Mouse (Mus musculus) lung, embryonic 15.5 days (tissue): ENCODE results near the gene Zfp202. TPM values are rescaled to one million over a fixed set of nuclear protein-coding genes. Genes with fewer than 3 reads are reported as not detected.

ENCODE experiments used
- ATAC-seq: fragments of 200-750 bp; cut with Nextera tagmentation; 2 replicates; pipeline ENCODE4 v1.8.0; 2017; ENCODE audit warnings: moderate number of reproducible peaks, borderline replicate concordance; ENCODE audit not compliant: low FRiP score, low TSS enrichment; ENCODE audit errors: extremely low read depth
- H3K27ac ChIP-seq: fragments of 300-500 bp; sonication (generic); 2 replicates; pipeline ENCODE4 v1.5.1; 2015; ENCODE audit warnings: moderate library complexity, mild to moderate bottlenecking, inconsistent platforms
- H3K27me3 ChIP-seq: fragments of 300-500 bp; sonication (generic); 2 replicates; pipeline ENCODE4 v1.6.1; 2015; ENCODE audit warnings: inconsistent platforms
- H3K36me3 ChIP-seq: fragments of 300-500 bp; sonication (generic); 2 replicates; pipeline ENCODE4 v1.6.1; 2015; ENCODE audit warnings: inconsistent platforms
- H3K4me1 ChIP-seq: fragments of 300-500 bp; sonication (generic); 2 replicates; pipeline ENCODE4 v1.6.1; 2015; ENCODE audit warnings: inconsistent platforms
- H3K4me2 ChIP-seq: fragments of 300-500 bp; sonication (generic); 2 replicates; pipeline ENCODE4 v1.6.1; 2015; ENCODE audit warnings: inconsistent platforms, mild to moderate bottlenecking, moderate library complexity
- H3K4me3 ChIP-seq: fragments of 300-500 bp; sonication (generic); 2 replicates; pipeline ENCODE4 v1.5.1; 2015; ENCODE audit warnings: mild to moderate bottlenecking, inconsistent platforms
- H3K9ac ChIP-seq: fragments of 300-500 bp; sonication (generic); 2 replicates; pipeline ENCODE4 v1.6.1; 2015; ENCODE audit warnings: inconsistent platforms
- H3K9me3 ChIP-seq: fragments of 300-500 bp; sonication (generic); 2 replicates; pipeline ENCODE4 v1.6.1; 2016; ENCODE audit warnings: inconsistent platforms
- WGBS: fragments of 180-500 bp; shearing (Covaris S2); methylation state at CpG from one replicate; pipeline ENCODE4 v1.1.7; 2015; 5-methylcytosine and 5-hydroxymethylcytosine counted together
- polyA plus RNA-seq: library from polyadenylated mRNA; unstranded; fragments of >200 nt; fragmentation: Nextera tagmentation; extraction: Ambion mirVana; gene quantifications from 2 replicates; pipeline ENCODE4 v1.2.1, GENCODE M21; 2015

Zfp202 gene
- polyA plus RNA-seq, 1 experiment from 2014 or later, result 4.9 TPM

DNA sequence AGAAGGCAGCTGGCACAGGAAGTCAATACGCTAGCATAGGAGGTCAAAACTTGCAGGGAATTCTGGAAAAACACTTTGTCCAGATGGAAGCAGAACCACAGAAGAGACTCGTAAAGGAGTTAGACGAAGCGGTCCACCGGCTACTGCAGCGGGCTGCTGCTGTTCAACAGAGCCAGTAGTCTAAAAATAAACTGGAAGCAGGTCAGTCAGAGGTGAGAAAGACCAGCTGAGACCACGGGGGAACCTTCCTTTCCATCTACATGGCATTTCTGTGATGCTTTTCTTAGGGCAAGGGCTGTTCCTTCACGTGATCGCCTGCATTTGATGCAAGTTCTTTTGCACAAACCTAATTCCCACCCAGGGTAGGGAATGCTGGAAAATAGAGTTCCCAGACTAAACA lies 53.4 kb downstream of the Zfp202 start:
- Histone ChIP-seq H3K27ac (no peak overlapping the region), H3K4me3 (no peak overlapping the region), H3K36me3 (no peaks in the 10 kb centered on the region), H3K4me1 (peaks cover 17% of the 10 kb centered on the region), H3K27me3 (peaks cover 3% of the 10 kb centered on the region; the same call in 1 of the 2 replicates), H3K9ac (no peak overlapping the region), H3K9me3 (no peaks in the 10 kb centered on the region), H3K4me2 (no peak overlapping the region)
- ATAC-seq, result no peak
- WGBS, result 52% methylated on average over 9 of the region's 9 CpGs

DNA sequence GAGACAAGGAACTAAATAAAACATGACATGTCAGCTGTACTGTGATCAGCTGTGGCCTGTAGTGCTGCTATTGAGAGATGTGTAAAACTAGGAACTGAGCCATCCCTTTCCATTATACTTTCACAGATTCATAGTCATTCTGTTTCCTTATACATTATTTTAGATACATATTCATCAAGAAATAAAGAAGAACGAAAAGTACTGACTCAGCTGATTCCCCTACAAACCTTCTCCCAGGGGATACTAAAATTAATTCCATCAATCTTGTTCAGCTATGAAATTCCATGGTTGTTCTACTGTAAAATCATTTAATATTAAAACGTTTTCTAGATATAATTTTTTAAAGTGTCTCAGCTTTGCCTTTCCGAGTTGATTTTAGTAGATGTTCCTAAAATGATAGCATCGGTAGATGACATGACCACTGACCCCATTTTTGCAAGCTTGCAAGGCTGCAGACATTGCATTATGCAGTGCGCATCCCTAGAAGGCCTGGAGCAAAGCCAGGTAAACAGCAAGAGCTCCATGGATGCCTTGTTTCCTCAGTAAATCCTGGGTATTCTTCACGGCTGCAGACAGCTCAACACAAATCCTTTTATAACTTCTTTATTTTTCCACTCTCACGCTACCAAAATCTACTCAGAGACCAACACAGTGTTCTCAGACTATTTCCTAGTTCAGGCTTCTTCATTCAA lies 54.0 kb downstream of the Zfp202 start:
- Histone ChIP-seq H3K4me2 (no peak overlapping the region), H3K9ac (no peak overlapping the region), H3K36me3 (no peaks in the 10 kb centered on the region), H3K27ac (no peak overlapping the region), H3K4me1 (peaks cover 13% of the 10 kb centered on the region), H3K27me3 (no peaks in the 10 kb centered on the region), H3K4me3 (no peak overlapping the region), H3K9me3 (no peaks in the 10 kb centered on the region)
- WGBS, result 76% methylated on average over 7 of the region's 7 CpGs
- ATAC-seq, result no peak

DNA sequence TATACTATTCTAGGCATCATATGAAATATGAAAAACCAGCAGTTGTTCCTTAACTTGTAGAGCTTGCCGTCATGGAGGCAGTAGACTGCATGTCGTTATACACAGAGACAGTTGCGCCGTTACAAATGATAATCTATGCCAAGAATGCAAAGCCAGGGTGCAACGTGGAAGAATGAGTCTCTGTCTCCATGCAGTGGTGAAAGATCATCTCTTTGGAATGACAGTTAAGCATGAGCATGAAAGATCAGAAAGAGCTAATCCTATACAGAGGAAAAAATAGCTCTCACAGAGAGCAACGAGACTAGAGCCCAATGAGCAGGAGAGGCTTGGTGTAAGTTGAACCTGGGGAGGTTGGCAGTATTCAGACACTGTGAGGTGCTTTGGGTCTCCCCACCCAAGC lies 54.6 kb downstream of the Zfp202 start:
- Histone ChIP-seq H3K27me3 (no peaks in the 10 kb centered on the region), H3K4me3 (no peak overlapping the region), H3K4me1 (peaks cover 7% of the 10 kb centered on the region; the same call in 1 of the 2 replicates), H3K9ac (no peak overlapping the region), H3K4me2 (no peak overlapping the region), H3K27ac (no peak overlapping the region), H3K36me3 (no peaks in the 10 kb centered on the region), H3K9me3 (no peaks in the 10 kb centered on the region)
- whole genome bisulfite sequencing, result 70% methylated on average over 6 of the region's 6 CpGs
- ATAC-seq, result no peak

DNA sequence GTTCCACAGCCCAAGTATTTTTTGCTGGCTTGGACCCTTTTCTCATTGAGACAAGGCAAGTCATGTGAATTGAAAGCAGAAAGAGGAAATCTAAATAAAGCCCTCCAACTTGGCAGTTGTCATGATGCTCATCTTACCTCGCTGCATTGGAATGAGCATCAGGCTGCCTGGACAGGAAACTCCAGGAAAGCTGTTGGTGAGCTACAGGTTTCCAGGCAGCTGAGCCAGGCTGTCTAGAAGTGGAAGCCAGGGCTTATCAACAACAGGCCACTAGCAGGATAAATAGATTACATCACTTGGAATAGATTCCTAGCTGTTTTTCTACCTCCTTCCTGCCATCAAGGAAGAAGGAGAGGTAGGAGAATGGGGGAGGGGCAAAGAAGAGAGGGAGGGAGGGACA lies 57.0 kb downstream of the Zfp202 start:
- no peaks in the 10 kb centered on the region for H3K27me3 ChIP-seq
- WGBS, result 48% methylated on average over 1 of the region's 1 CpGs

DNA sequence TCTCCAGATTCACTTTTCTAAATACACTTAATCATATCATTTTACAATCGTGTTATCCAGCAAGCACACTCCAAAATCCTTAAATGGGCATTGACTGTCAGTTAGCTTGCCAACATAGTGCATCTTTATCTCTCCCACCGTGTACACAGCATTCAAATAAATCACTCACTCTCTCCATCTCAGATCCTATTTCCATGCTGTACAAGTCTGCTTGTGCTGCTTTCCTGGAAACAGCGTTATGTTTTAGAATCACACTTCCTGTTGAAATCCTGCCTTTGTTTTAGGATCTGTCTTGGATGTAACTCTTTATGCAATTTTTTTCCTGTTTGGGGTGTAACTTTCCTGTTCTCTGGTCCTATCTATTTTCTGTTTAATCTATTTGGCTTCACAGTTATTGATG lies 60.3 kb downstream of the Zfp202 start:
- ATAC-seq, result no peak
- Histone ChIP-seq H3K4me2 (no peak overlapping the region), H3K27ac (0 out of 2 replicates have a peak overlapping the region, but pooled peaks have one; percentile 44)

More for the DNA sequence above, 57.0 kb downstream of the Zfp202 start:
- 0 out of 2 replicates have a peak overlapping the region, but pooled peaks have one; percentile 24 for H3K27ac ChIP-seq
- H3K4me2 ChIP-seq, result no peak overlapping the region
- ATAC-seq, result no peak
- H3K4me3 ChIP-seq, result no peak overlapping the region
- H3K9ac ChIP-seq, result no peak overlapping the region
- H3K9me3 ChIP-seq, result no peaks in the 10 kb centered on the region
- H3K36me3 ChIP-seq, result no peaks in the 10 kb centered on the region
- H3K4me1 ChIP-seq, result no peaks in the 10 kb centered on the region

More for the DNA sequence above, 60.3 kb downstream of the Zfp202 start:
- no peak overlapping the region for H3K4me3 ChIP-seq
- no peaks in the 10 kb centered on the region for H3K36me3 ChIP-seq
- 39% methylated on average over 3 of the region's 3 CpGs for WGBS
- no peaks in the 10 kb centered on the region for H3K27me3 ChIP-seq
- no peak overlapping the region for H3K9ac ChIP-seq
- no peaks in the 10 kb centered on the region for H3K4me1 ChIP-seq
- no peaks in the 10 kb centered on the region for H3K9me3 ChIP-seq

Other genes starting within 250 kb of the Zfp202 start
- gene Olfr975, start 240.3 kb upstream of the Zfp202 start, polyA plus RNA-seq, result not detected in 2 replicates
- gene Olfr976, start 231.2 kb upstream of the Zfp202 start, polyA plus RNA-seq, result not detected in 2 replicates
- gene Olfr978, start 200.2 kb upstream of the Zfp202 start, polyA plus RNA-seq, result not detected in 2 replicates
- gene Olfr979, start 188.9 kb upstream of the Zfp202 start, polyA plus RNA-seq, result not detected in 2 replicates
- not detected in 2 replicates for gene Olfr980, start 182.7 kb upstream of the Zfp202 start, polyA plus RNA-seq
- not detected in 2 replicates for gene Olfr981, start 170.9 kb upstream of the Zfp202 start, polyA plus RNA-seq
- gene Olfr982, start 118.5 kb upstream of the Zfp202 start, polyA plus RNA-seq, result not detected in 2 replicates
- gene Olfr983, start 98.7 kb upstream of the Zfp202 start, polyA plus RNA-seq, result not detected in 2 replicates
- gene Olfr984, start 78.1 kb upstream of the Zfp202 start, polyA plus RNA-seq, result not detected in 2 replicates
- not detected in 2 replicates for gene Olfr985, start 62.1 kb upstream of the Zfp202 start, polyA plus RNA-seq
- gene Tmem225, start 44.2 kb upstream of the Zfp202 start, polyA plus RNA-seq, result not detected in 2 replicates
- gene Olfr986, start 11.4 kb upstream of the Zfp202 start, polyA plus RNA-seq, result not detected in 2 replicates
- 4.8 and 7.5 TPM in 2 replicates for gene Scn3b, start 76.9 kb downstream of the Zfp202 start, polyA plus RNA-seq